Mouse (Mus musculus): Measurements from ENCODE around the gene Acvrl1. TPM values are rescaled to one million over a fixed set of nuclear protein-coding genes. Genes with fewer than 3 reads are reported as not detected.

The Acvrl1 gene
- polyA plus RNA-seq, 1 experiment from 2014 or later = 10.6 TPM

DNA sequence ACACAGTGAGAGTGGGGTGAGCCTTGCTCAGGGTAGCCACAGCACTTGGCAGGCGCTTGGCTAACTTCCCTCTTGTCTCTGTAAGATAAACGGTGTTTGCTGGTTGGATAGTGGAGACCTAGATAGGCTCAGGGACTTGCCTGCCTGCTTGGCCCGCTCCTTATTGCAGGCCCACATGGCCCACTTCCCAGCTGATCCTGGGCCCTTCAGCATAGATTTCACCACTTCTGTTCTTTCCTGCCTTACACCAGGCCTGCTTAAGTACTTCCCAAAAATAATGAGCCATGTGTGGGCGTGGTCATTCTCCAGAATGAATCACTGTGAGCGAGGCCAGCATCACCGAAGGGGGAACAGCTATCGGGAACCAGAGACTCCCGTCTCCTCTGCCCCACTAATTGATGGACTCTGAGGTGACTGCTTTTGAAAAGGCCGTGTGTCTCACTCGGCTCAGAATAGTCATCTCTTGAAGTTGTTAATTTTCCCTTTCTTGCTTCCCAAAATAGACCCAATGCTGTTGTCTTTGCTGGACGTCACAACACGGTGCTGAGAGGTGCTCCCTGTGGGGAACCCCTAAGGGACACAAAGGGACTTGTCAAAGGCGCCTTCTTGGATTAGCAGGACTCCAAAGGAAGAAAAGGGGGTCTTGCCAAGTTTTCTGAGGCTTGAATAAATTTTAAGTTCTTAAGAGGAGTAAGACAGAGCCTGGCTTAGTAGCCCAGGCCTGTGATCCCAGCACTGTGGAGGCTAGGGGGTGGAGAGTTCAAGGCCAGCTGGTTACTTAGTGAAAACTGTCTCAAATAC, 63.3 kb downstream of the Acvrl1 start:
- Histone ChIP-seq H3K36me3 (replicated peaks) (peaks cover 39% of the 10 kb centered on the region), H3K9me3 (no peaks in the 10 kb centered on the region), H3K27me3 (replicated peaks; ENCODE audit: low read depth, poor library complexity, severe bottlenecking) (no peaks in the 10 kb centered on the region), H3K4me3 (no peak overlapping the region), H3K27ac (replicated peaks) (0 out of 2 replicates have a peak overlapping the region, but pooled peaks have one; percentile 19), H3K4me1 (peaks cover 30% of the 10 kb centered on the region)
- DNase-seq (ENCODE audit: low spot score) = no peak
- 35% methylated on average over 13 of the region's 13 CpGs for WGBS

GRCm38 (mm10) chr15:101192260-101192640, 63.9 kb downstream of the Acvrl1 start:
- Histone ChIP-seq H3K27ac (replicated peaks) (no peak overlapping the region), H3K27me3 (replicated peaks; ENCODE audit: low read depth, poor library complexity, severe bottlenecking) (no peaks in the 10 kb centered on the region), H3K4me1 (peaks cover 30% of the 10 kb centered on the region), H3K9me3 (no peaks in the 10 kb centered on the region), H3K36me3 (replicated peaks) (peaks cover 39% of the 10 kb centered on the region), H3K4me3 (no peak overlapping the region)
- WGBS = 58% methylated on average over 7 of the region's 7 CpGs
- no peak for DNase-seq (ENCODE audit: low spot score)

DNA sequence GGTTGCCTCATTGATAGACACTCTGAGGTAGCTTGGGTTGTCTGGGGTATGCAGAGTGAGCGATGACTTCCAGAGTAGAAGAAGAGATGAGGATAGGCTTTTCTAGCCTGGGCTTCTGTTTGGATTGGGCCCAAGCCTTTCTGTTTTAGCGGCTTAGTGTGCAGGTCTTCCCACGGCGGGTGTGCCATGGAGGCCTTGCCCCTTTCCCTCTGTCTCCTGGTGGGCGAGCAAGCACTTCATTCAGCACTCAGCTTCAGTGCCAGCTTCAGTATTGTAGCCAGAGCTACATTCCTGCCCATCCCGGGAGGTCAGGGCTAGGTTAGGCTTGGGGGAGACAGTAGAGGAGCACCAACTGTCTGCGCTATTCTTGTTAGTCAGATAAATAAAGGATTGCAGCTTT, 64.3 kb downstream of the Acvrl1 start:
- no peak for DNase-seq (ENCODE audit: low spot score)
- Histone ChIP-seq H3K4me3 (no peak overlapping the region), H3K36me3 (replicated peaks) (peaks cover 41% of the 10 kb centered on the region), H3K27me3 (replicated peaks; ENCODE audit: low read depth, poor library complexity, severe bottlenecking) (no peaks in the 10 kb centered on the region), H3K9me3 (no peaks in the 10 kb centered on the region), H3K27ac (replicated peaks) (no peak overlapping the region), H3K4me1 (peaks cover 30% of the 10 kb centered on the region)
- 91% methylated on average over 7 of the region's 7 CpGs for WGBS

GRCm38 (mm10) chr15:101193971-101194370, 65.6 kb downstream of the Acvrl1 start:
- Histone ChIP-seq H3K27me3 (replicated peaks; ENCODE audit: low read depth, poor library complexity, severe bottlenecking) (no peaks in the 10 kb centered on the region), H3K4me1 (peaks cover 30% of the 10 kb centered on the region), H3K36me3 (replicated peaks) (peaks cover 55% of the 10 kb centered on the region), H3K9me3 (no peaks in the 10 kb centered on the region), H3K4me3 (no peak overlapping the region), H3K27ac (replicated peaks) (no peak overlapping the region)
- 92% methylated on average over 6 of the region's 6 CpGs for WGBS
- DNase-seq (ENCODE audit: low spot score) = no peak

Small RNAs within 50 kb of the gene (microRNA-seq; reads per million reads assigned to microRNA genes)
- gene Mir6962 = 0.91 reads per million

Other genes with a start within 250 kb of the Acvrl1 start
- not detected in 2 replicates for gene Gm47841, start 81.1 kb upstream of the Acvrl1 start, polyA plus RNA-seq (2016; fragmentation: Nextera tagmentation; extraction: Ambion mirVana)
- gene Fignl2, start 50.0 kb upstream of the Acvrl1 start, polyA plus RNA-seq (2016; fragmentation: Nextera tagmentation; extraction: Ambion mirVana) = 1.2 and 1.7 TPM in 2 replicates
- 0.10 TPM in 1 of 2 replicates, not detected in the other for gene Ankrd33, start 12.8 kb upstream of the Acvrl1 start, polyA plus RNA-seq (2016; fragmentation: Nextera tagmentation; extraction: Ambion mirVana)
- gene Acvr1b, start 45.5 kb downstream of the Acvrl1 start, polyA plus RNA-seq (2016; fragmentation: Nextera tagmentation; extraction: Ambion mirVana) = 5.5 and 6.2 TPM in 2 replicates
- 5.3 and 6.7 TPM in 2 replicates for gene Grasp, start 95.7 kb downstream of the Acvrl1 start, polyA plus RNA-seq (2016; fragmentation: Nextera tagmentation; extraction: Ambion mirVana)
- 4.7 and 5.3 TPM in 2 replicates for gene Nr4a1, start 125.7 kb downstream of the Acvrl1 start, polyA plus RNA-seq (2016; fragmentation: Nextera tagmentation; extraction: Ambion mirVana)
- gene Atg101, start 155.8 kb downstream of the Acvrl1 start, polyA plus RNA-seq (2016; fragmentation: Nextera tagmentation; extraction: Ambion mirVana) = 86.5 and 91.5 TPM in 2 replicates
- 0.59 and 0.71 TPM in 2 replicates for gene 6030408B16Rik, start 164.7 kb downstream of the Acvrl1 start, polyA plus RNA-seq (2016; fragmentation: Nextera tagmentation; extraction: Ambion mirVana)
- 0.04 and 0.16 TPM in 2 replicates for gene Krt80, start 241.6 kb downstream of the Acvrl1 start, polyA plus RNA-seq (2016; fragmentation: Nextera tagmentation; extraction: Ambion mirVana)

Data from embryonic facial prominence, embryonic 10.5 days (tissue).